Mouse (Mus musculus) WW6 (cell line): ENCODE results near the gene Olfr412.

Experiments
- DNase-seq: peaks from one replicate; pipeline ENCODE4 v3.0.0-alpha.2; 2013; ENCODE audit warnings: low read depth, low spot score

The Olfr412 gene

GRCm38 (mm10) chr11:74361769-74362168 lies at the start of gene Olfr412:
Olfr412 (plus strand) TSS chr11:74362069.
- DNase-seq, result no peak

GRCm38 (mm10) chr11:74326044-74326443 lies 35.8 kb upstream of the Olfr412 start:
- DNase-seq, result no peak

GRCm38 (mm10) chr11:74328781-74329180 lies 33.1 kb upstream of the Olfr412 start:
- no peak for DNase-seq

GRCm38 (mm10) chr11:74337931-74338330 lies 23.9 kb upstream of the Olfr412 start, which contains the start of gene Olfr410:
Olfr410 (minus strand) TSS chr11:74338031.
- DNase-seq, result no peak

GRCm38 (mm10) chr11:74352550-74352949 lies 9.3 kb upstream of the Olfr412 start, which contains the start of gene Olfr411:
Olfr411 (minus strand) TSS chr11:74352650.
- DNase-seq, result no peak

GRCm38 (mm10) chr11:74371393-74372100 lies 9.7 kb downstream of the Olfr412 start:
- DNase-seq, result peak; percentile 39

GRCm38 (mm10) chr11:74376847-74377246 lies 15.0 kb downstream of the Olfr412 start:
- DNase-seq, result peak; percentile 24

GRCm38 (mm10) chr11:74379166-74379873 lies 17.5 kb downstream of the Olfr412 start:
- no peak for DNase-seq

GRCm38 (mm10) chr11:74385674-74386073 lies 23.8 kb downstream of the Olfr412 start:
- no peak for DNase-seq

- no peak for DNase-seq
Observed at GRCm38 (mm10) chr11:74387203-74387602, 25.3 kb downstream of the Olfr412 start.

- no peak for DNase-seq
Observed at GRCm38 (mm10) chr11:74391899-74392298, 30.0 kb downstream of the Olfr412 start.

GRCm38 (mm10) chr11:74392903-74393302 lies 31.0 kb downstream of the Olfr412 start:
- DNase-seq, result no peak

GRCm38 (mm10) chr11:74393489-74393888 lies 31.6 kb downstream of the Olfr412 start:
- no peak for DNase-seq

- no peak for DNase-seq
Observed at GRCm38 (mm10) chr11:74395583-74395982, 33.7 kb downstream of the Olfr412 start.

GRCm38 (mm10) chr11:74402126-74402525 lies 40.3 kb downstream of the Olfr412 start:
- DNase-seq, result no peak

GRCm38 (mm10) chr11:74404216-74404615 lies 42.3 kb downstream of the Olfr412 start:
- no peak for DNase-seq

GRCm38 (mm10) chr11:74405201-74405600 lies 43.3 kb downstream of the Olfr412 start:
- DNase-seq, result no peak

GRCm38 (mm10) chr11:74408587-74409446 lies 46.9 kb downstream of the Olfr412 start:
- no peak for DNase-seq

GRCm38 (mm10) chr11:74409447-74409754 lies 47.5 kb downstream of the Olfr412 start:
- no peak for DNase-seq

- DNase-seq, result no peak
Observed at GRCm38 (mm10) chr11:74409757-74410174, 47.9 kb downstream of the Olfr412 start.

- no peak for DNase-seq
Observed at GRCm38 (mm10) chr11:74411943-74412342, 50.1 kb downstream of the Olfr412 start.

- DNase-seq, result no peak
Observed at GRCm38 (mm10) chr11:74412462-74412861, 50.6 kb downstream of the Olfr412 start.
